ENCODE assay signal across 19 mouse cellular contexts in the genomic region with DNA sequence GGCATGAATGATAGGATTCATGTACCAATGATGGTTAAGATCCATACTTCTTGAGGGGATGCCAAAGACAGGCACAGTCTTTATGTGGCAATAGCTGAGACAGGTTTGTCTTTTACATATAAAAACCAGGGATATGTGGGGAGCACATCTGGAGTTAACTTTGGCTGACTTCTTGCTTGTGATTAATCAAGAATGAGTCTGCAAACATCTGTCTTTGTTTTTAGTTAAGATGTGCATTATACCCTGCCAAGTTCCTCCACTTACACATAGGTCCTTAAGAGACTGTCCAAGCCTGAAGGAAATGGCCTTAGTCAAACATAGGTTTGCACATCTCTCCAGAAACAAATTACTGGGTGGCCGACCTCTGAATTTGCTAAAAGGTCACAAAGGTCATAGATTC.
"Had no signal": no experiment of that assay in that cellular context is flagged by ENCODE, and none has a peak within 500 bp of the region (broad histone marks: within the 10 kb centered on the region; RNA-seq: fewer than 3 reads in every experiment).

No protein-coding gene starts in this region.

- H3K9ac ChIP-seq: lung, embryonic 15.5 days; midbrain, embryonic 12.5 days; neural tube, embryonic 13.5 days; neural tube, embryonic 15.5 days; stomach, embryonic 15.5 days had no signal

- H3K4me3 ChIP-seq: lung, embryonic 15.5 days; midbrain, embryonic 10.5 days; midbrain, embryonic 12.5 days; myocyte; neural tube, embryonic 13.5 days; neural tube, embryonic 15.5 days; stomach, embryonic 15.5 days had no signal

- H3K4me2 ChIP-seq: lung, embryonic 15.5 days; midbrain, embryonic 12.5 days; neural tube, embryonic 13.5 days; neural tube, embryonic 15.5 days; stomach, embryonic 15.5 days had no signal

- H3K4me1 ChIP-seq: midbrain, embryonic 10.5 days; midbrain, embryonic 12.5 days; neural tube, embryonic 13.5 days; neural tube, embryonic 15.5 days; stomach, embryonic 15.5 days had no signal

- H3K9me3 ChIP-seq: lung, embryonic 15.5 days; midbrain, embryonic 10.5 days; midbrain, embryonic 12.5 days; neural tube, embryonic 13.5 days; neural tube, embryonic 15.5 days; stomach, embryonic 15.5 days had no signal

- ATAC-seq: lung, postnatal 0 days; midbrain, embryonic 16.5 days had no signal

- H3K36me3 ChIP-seq: lung, embryonic 15.5 days; midbrain, embryonic 10.5 days; midbrain, embryonic 12.5 days; neural tube, embryonic 13.5 days; neural tube, embryonic 15.5 days; stomach, embryonic 15.5 days had no signal

- H3K27ac ChIP-seq: lung, embryonic 15.5 days; midbrain, embryonic 10.5 days; midbrain, embryonic 12.5 days; neural tube, embryonic 13.5 days; neural tube, embryonic 15.5 days; stomach, embryonic 15.5 days; stomach, postnatal 0 days had no signal

- DNase-seq: lung, adult 18-20 months; lung, postnatal 4 days; midbrain, embryonic 14.5 days; retina, postnatal 1 day; right cerebral cortex, adult 18-20 months; right cerebral cortex, postnatal 25 days; right cerebral cortex, postnatal 4 days; thymus, postnatal 14 days; thymus, postnatal 36 days had no signal

- H3K27me3 ChIP-seq: lung, embryonic 15.5 days; midbrain, embryonic 12.5 days; neural tube, embryonic 13.5 days; neural tube, embryonic 15.5 days; stomach, embryonic 15.5 days had no signal
